Mouse (Mus musculus): ENCODE measurements around the gene Sema3c. TPM values are rescaled to one million over a fixed set of nuclear protein-coding genes. Genes with fewer than 3 reads are reported as not detected.

Gene Sema3c
- polyA plus RNA-seq, 1 experiment from 2014 or later, result 33.5 TPM

DNA sequence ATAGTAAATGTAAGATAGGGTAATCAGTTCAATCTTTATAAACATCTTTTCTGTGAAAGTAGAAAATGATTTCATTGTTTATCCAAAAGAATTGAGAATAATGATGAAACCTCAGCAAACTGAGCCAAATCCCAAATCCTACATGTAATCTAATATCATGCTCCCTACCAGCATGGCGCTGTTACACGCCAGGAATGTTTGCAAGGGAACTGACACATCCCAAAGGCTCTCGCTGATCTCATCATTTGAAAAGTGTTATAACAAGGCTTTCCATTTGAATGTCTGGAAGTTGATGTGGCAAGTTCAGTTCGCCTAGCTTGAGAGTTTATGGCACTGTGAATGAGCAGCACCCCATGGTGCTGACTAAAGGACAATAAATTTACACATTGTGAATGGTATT is 145.9 kb downstream of the Sema3c start:
- Histone ChIP-seq H3K27me3 (ENCODE audit: control insufficient read depth, insufficient read depth, low read length) (no peaks in the 10 kb centered on the region), H3K27ac (ENCODE audit: low read depth, low read length) (no peak overlapping the region), H3K9ac (ENCODE audit: low read length) (no peak overlapping the region), H3K4me1 (ENCODE audit: control insufficient read depth, insufficient read depth, low read length) (peaks cover 6% of the 10 kb centered on the region; the same call in 1 of the 2 replicates), H3K36me3 (ENCODE audit: control insufficient read depth, insufficient read depth, low read length) (no peaks in the 10 kb centered on the region), H3K4me3 (ENCODE audit: low read depth, low read length) (no peak overlapping the region), H3K4me2 (ENCODE audit: low read depth) (no peak overlapping the region), H3K9me3 (ENCODE audit: control insufficient read depth, low read length) (no peaks in the 10 kb centered on the region)
- DNase-seq (ENCODE audit: low spot score), result no peak
- no peak for ATAC-seq (ENCODE audit: insufficient read depth, low FRiP score, low TSS enrichment)
- WGBS, result 54% methylated on average over 4 of the region's 4 CpGs

DNA sequence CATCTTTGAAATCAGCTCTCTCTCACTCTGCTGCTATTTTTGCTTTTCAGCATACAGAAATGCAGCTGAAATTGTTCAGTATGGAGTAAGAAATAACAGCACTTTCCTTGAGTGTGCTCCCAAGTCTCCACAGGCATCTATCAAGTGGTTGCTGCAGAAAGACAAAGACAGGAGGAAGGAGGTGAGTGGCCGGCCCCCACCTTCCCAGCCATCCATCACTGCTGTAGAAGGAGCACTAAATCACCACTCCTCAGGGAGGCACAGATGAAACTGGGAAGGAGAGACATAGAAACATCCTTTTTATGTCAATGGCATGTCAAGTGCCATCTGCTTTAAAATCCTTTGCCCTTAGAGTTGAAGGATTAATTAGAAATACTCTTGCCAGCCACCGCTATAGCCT is 149.9 kb downstream of the Sema3c start:
- H3K9ac ChIP-seq (ENCODE audit: low read length), result no peak overlapping the region
- H3K27ac ChIP-seq (ENCODE audit: low read depth, low read length), result no peak overlapping the region
- no peaks in the 10 kb centered on the region for H3K27me3 ChIP-seq (ENCODE audit: control insufficient read depth, insufficient read depth, low read length)
- peak; percentile 53; the same call in 1 of the 2 replicates for ATAC-seq (ENCODE audit: insufficient read depth, low FRiP score, low TSS enrichment)
- no peak overlapping the region for H3K4me2 ChIP-seq (ENCODE audit: low read depth)
- H3K9me3 ChIP-seq (ENCODE audit: control insufficient read depth, low read length), result no peaks in the 10 kb centered on the region
- WGBS, result 8% methylated on average over 2 of the region's 2 CpGs
- peak; percentile 13 for DNase-seq (ENCODE audit: low spot score)
- H3K4me3 ChIP-seq (ENCODE audit: low read depth, low read length), result no peak overlapping the region
- H3K4me1 ChIP-seq (ENCODE audit: control insufficient read depth, insufficient read depth, low read length), result peaks cover 6% of the 10 kb centered on the region; the same call in 1 of the 2 replicates
- H3K36me3 ChIP-seq (ENCODE audit: control insufficient read depth, insufficient read depth, low read length), result no peaks in the 10 kb centered on the region

DNA sequence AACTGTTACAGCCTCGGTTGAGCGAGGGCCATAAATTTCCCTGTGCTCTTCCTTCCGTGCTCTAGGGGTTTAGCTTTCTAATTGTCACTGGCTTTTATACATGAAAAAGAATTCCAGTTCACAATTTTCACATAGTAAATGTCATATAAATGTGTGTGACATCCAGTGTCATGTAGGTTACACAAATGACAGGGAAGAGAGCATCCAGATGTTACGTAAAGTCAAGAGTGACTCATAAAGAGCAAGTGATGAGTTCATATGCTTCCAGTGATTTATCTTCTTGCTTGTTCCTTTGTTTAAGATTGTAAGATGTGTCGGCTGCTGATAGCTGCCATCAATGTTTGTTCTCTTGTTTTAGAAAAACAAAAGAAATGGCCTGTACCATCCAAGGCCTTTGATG is 154.0 kb downstream of the Sema3c start:
- no peaks in the 10 kb centered on the region for H3K9me3 ChIP-seq (ENCODE audit: control insufficient read depth, low read length)
- DNase-seq (ENCODE audit: low spot score) (no peak), ATAC-seq (ENCODE audit: insufficient read depth, low FRiP score, low TSS enrichment) (no peak)
- H3K4me1 ChIP-seq (ENCODE audit: control insufficient read depth, insufficient read depth, low read length), result peaks cover 6% of the 10 kb centered on the region; the same call in 1 of the 2 replicates
- H3K4me2 ChIP-seq (ENCODE audit: low read depth), result no peak overlapping the region
- no peaks in the 10 kb centered on the region for H3K27me3 ChIP-seq (ENCODE audit: control insufficient read depth, insufficient read depth, low read length)
- no peaks in the 10 kb centered on the region for H3K36me3 ChIP-seq (ENCODE audit: control insufficient read depth, insufficient read depth, low read length)
- 37% methylated on average over 5 of the region's 5 CpGs for WGBS
- no peak overlapping the region for H3K4me3 ChIP-seq (ENCODE audit: low read depth, low read length)
- H3K9ac ChIP-seq (ENCODE audit: low read length), result no peak overlapping the region
- no peak overlapping the region for H3K27ac ChIP-seq (ENCODE audit: low read depth, low read length)

DNA sequence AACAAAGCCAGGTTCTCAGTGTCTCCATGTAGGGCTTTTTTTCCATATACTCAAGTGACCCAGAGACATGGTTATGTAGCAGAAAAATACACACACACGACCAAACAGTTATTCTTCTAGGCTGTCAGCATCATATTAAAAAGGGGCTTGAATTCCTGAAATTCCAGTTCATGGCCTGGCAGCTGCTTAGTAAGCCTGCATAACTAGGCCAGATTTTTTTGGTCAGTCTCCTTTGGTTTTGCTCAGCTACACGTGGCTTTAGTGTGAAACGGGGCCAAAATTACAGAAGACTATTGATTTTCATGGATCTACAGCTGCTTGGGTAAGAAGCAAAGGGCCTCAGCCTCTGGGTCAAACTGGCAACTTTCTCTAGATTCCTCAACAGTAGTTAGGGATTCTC is 165.7 kb downstream of the Sema3c start:
- H3K36me3 ChIP-seq (ENCODE audit: control insufficient read depth, insufficient read depth, low read length), result no peaks in the 10 kb centered on the region
- H3K27ac ChIP-seq (ENCODE audit: low read depth, low read length), result no peak overlapping the region
- no peaks in the 10 kb centered on the region for H3K27me3 ChIP-seq (ENCODE audit: control insufficient read depth, insufficient read depth, low read length)
- no peaks in the 10 kb centered on the region for H3K9me3 ChIP-seq (ENCODE audit: control insufficient read depth, low read length)
- no peak for DNase-seq (ENCODE audit: low spot score)
- no peak overlapping the region for H3K4me3 ChIP-seq (ENCODE audit: low read depth, low read length)
- 53% methylated on average over 3 of the region's 3 CpGs for WGBS
- no peak for ATAC-seq (ENCODE audit: insufficient read depth, low FRiP score, low TSS enrichment)
- no peak overlapping the region for H3K9ac ChIP-seq (ENCODE audit: low read length)
- H3K4me2 ChIP-seq (ENCODE audit: low read depth), result no peak overlapping the region
- H3K4me1 ChIP-seq (ENCODE audit: control insufficient read depth, insufficient read depth, low read length), result no peaks in the 10 kb centered on the region; the same call in 1 of the 2 replicates

DNA sequence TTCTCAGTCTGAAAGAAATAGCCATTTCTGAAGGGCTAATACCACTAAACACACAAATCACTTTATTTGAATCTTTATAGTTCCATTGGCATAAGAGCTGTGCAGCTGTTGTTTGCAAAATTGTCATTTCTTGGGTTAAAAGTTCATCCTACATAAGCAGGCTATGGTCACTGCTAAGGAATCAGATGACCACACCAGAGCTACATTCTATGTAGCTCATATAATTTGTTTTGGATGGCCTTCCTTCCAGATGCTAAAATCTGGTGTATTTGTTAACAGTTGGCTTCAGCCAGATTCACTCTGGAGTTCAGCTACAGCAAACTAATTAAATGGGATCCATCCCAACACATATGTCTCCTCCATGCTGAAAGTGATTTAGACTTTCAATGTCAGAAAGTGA is 172.4 kb downstream of the Sema3c start:
- DNase-seq (ENCODE audit: low spot score), result no peak
- H3K9ac ChIP-seq (ENCODE audit: low read length), result no peak overlapping the region
- H3K27me3 ChIP-seq (ENCODE audit: control insufficient read depth, insufficient read depth, low read length), result no peaks in the 10 kb centered on the region

DNA sequence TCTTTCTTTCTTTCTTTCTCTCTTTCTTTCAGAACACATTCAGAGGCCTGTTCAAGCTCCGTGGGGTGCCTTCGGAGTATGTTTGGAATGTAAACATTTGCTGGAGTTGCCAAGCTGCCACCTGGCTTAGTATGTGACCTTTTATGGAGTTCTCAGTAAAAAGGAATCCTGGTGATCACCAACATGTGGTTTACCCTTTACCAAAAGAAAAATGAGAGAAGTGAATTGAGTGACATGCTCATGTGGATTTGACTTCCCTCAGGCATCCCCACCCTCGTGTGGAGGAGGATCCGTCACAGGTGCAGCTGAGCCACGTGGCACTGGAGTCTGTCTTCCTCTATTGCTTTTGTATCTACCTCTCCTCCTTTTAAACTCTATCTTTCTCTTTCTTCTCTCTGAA is 173.1 kb downstream of the Sema3c start:
- H3K4me1 ChIP-seq (ENCODE audit: control insufficient read depth, insufficient read depth, low read length), result no peaks in the 10 kb centered on the region; the same call in 1 of the 2 replicates
- H3K27me3 ChIP-seq (ENCODE audit: control insufficient read depth, insufficient read depth, low read length), result no peaks in the 10 kb centered on the region
- H3K4me2 ChIP-seq (ENCODE audit: low read depth), result no peak overlapping the region
- no peak overlapping the region for H3K27ac ChIP-seq (ENCODE audit: low read depth, low read length)
- H3K4me3 ChIP-seq (ENCODE audit: low read depth, low read length), result no peak overlapping the region
- no peaks in the 10 kb centered on the region for H3K36me3 ChIP-seq (ENCODE audit: control insufficient read depth, insufficient read depth, low read length)
- no peaks in the 10 kb centered on the region for H3K9me3 ChIP-seq (ENCODE audit: control insufficient read depth, low read length)
- H3K9ac ChIP-seq (ENCODE audit: low read length), result no peak overlapping the region
- WGBS, result 28% methylated on average over 5 of the region's 5 CpGs
- DNase-seq (ENCODE audit: low spot score), result peak; percentile 40
- no peak for ATAC-seq (ENCODE audit: insufficient read depth, low FRiP score, low TSS enrichment)

More for the DNA sequence above, 172.4 kb downstream of the Sema3c start:
- H3K4me1 ChIP-seq (ENCODE audit: control insufficient read depth, insufficient read depth, low read length), result no peaks in the 10 kb centered on the region; the same call in 1 of the 2 replicates
- H3K9me3 ChIP-seq (ENCODE audit: control insufficient read depth, low read length), result no peaks in the 10 kb centered on the region
- H3K4me3 ChIP-seq (ENCODE audit: low read depth, low read length), result no peak overlapping the region
- no peak overlapping the region for H3K4me2 ChIP-seq (ENCODE audit: low read depth)
- ATAC-seq (ENCODE audit: insufficient read depth, low FRiP score, low TSS enrichment), result no peak
- H3K27ac ChIP-seq (ENCODE audit: low read depth, low read length), result no peak overlapping the region
- H3K36me3 ChIP-seq (ENCODE audit: control insufficient read depth, insufficient read depth, low read length), result no peaks in the 10 kb centered on the region

DNA sequence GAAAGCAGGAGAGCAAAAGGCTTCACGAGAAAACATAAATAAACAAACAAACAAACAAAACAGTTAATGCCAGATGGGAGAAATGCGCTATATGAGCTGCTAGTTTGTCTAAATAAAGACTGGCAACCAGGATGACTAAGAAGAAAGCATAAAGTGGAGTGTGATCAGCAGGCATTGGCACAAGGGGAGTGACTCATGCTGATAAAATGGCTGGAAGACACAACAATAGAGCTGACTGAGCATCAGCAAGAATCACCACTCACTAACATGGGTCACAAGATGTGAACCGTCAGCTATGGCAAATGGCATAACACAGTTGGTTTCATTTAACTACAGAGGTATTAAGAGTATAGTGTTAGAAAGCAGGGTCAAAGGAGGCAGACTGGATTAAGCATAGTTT is 174.2 kb downstream of the Sema3c start:
- Histone ChIP-seq H3K4me1 (ENCODE audit: control insufficient read depth, insufficient read depth, low read length) (no peaks in the 10 kb centered on the region; the same call in 1 of the 2 replicates), H3K27me3 (ENCODE audit: control insufficient read depth, insufficient read depth, low read length) (no peaks in the 10 kb centered on the region), H3K9me3 (ENCODE audit: control insufficient read depth, low read length) (no peaks in the 10 kb centered on the region), H3K36me3 (ENCODE audit: control insufficient read depth, insufficient read depth, low read length) (no peaks in the 10 kb centered on the region), H3K4me3 (ENCODE audit: low read depth, low read length) (no peak overlapping the region), H3K27ac (ENCODE audit: low read depth, low read length) (no peak overlapping the region), H3K9ac (ENCODE audit: low read length) (no peak overlapping the region), H3K4me2 (ENCODE audit: low read depth) (no peak overlapping the region)
- DNase-seq (ENCODE audit: low spot score) (no peak), ATAC-seq (ENCODE audit: insufficient read depth, low FRiP score, low TSS enrichment) (no peak)
- 72% methylated on average over 3 of the region's 3 CpGs for WGBS

DNA sequence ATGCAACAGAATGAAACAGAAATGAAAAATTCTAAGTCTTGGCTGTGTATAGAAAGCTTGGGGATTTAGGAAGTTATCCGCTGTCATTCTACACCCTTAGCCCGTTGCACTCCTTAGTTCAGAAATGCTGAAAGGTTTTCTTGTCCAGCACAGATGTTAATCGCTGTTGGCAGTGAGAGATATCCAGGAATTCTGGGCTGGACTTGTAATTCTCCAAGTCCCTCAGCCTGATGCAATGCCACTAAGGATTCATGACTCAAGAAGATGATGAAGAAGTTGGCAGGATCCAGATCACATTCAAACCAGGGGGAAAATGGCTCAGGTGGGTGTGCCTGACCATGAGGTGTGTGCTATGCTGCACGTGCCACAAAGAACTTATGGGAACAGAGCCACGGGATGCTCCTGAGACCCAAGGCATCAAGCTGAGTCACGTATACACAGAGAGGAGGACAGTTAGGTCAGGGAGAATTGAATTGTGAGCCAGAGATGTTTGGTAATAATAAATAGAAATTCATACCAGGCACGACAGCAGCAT is 179.5 kb downstream of the Sema3c start:
- 91% methylated on average over 7 of the region's 7 CpGs for WGBS
- Histone ChIP-seq H3K4me3 (ENCODE audit: low read depth, low read length) (no peak overlapping the region), H3K27me3 (ENCODE audit: control insufficient read depth, insufficient read depth, low read length) (no peaks in the 10 kb centered on the region), H3K27ac (ENCODE audit: low read depth, low read length) (no peak overlapping the region), H3K9me3 (ENCODE audit: control insufficient read depth, low read length) (no peaks in the 10 kb centered on the region), H3K4me1 (ENCODE audit: control insufficient read depth, insufficient read depth, low read length) (no peaks in the 10 kb centered on the region), H3K9ac (ENCODE audit: low read length) (no peak overlapping the region), H3K36me3 (ENCODE audit: control insufficient read depth, insufficient read depth, low read length) (no peaks in the 10 kb centered on the region), H3K4me2 (ENCODE audit: low read depth) (no peak overlapping the region)
- ATAC-seq (ENCODE audit: insufficient read depth, low FRiP score, low TSS enrichment) (no peak), DNase-seq (ENCODE audit: low spot score) (no peak)

DNA sequence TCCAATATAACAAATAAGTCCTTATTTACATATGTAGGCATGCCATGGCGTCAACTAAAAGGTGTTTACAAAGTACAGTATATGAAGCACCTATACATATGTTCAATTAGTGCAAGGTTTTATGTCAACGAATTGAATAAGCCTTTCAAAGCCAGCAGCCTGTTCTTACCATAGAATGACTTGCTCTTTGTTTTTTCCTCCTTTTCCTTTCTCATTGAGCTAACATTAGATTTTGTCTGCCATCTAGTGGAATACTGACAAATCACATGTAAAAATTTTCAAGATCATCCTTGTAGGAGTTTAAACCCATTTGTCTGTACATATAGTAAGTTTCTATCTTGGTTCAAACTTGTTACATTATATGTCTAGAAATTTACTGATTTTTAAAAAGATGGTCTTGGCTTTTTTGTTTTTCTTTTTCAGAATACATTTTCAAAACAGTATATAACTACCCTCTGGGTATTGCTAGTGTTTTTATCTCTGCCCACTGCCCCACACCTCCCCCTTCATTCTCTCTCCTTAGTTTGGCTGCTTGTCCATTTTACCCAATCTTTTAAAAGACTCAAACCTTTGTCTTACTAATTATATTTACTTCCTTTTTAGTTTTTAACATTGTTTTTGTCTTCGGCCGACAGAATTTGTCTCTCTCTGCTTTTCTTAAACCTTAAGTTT is 192.1 kb downstream of the Sema3c start:
- Histone ChIP-seq H3K4me1 (ENCODE audit: control insufficient read depth, insufficient read depth, low read length) (no peaks in the 10 kb centered on the region), H3K4me3 (ENCODE audit: low read depth, low read length) (no peak overlapping the region), H3K9ac (ENCODE audit: low read length) (no peak overlapping the region), H3K9me3 (ENCODE audit: control insufficient read depth, low read length) (no peaks in the 10 kb centered on the region), H3K36me3 (ENCODE audit: control insufficient read depth, insufficient read depth, low read length) (no peaks in the 10 kb centered on the region), H3K27me3 (ENCODE audit: control insufficient read depth, insufficient read depth, low read length) (no peaks in the 10 kb centered on the region), H3K27ac (ENCODE audit: low read depth, low read length) (no peak overlapping the region), H3K4me2 (ENCODE audit: low read depth) (no peak overlapping the region)
- WGBS, result 62% methylated on average over 4 of the region's 4 CpGs
- DNase-seq (ENCODE audit: low spot score) (peak; percentile 33), ATAC-seq (ENCODE audit: insufficient read depth, low FRiP score, low TSS enrichment) (peak; percentile 69; the same call in 1 of the 2 replicates)
